Mouse (Mus musculus) cerebellum, adult 2 months (tissue): ENCODE measurements at regions not wholly inside any gene's neighbourhood (a gene's known extent, or its start where the extent isn't known, plus 50 kb on each side); places are given as distances from the start of the nearest gene placed in this dataset.

Experiments used
- CTCF ChIP-seq: fragments of 200-500 bp; IDR thresholded peaks from 2 replicates; pipeline ENCODE4 v1.5.1; 2011; ENCODE audit warnings: low read depth, mild to moderate bottlenecking, control low read depth, low read length, moderate library complexity, borderline replicate concordance; ENCODE audit not compliant: insufficient read depth
- POLR2A ChIP-seq: fragments of 200-500 bp; IDR thresholded peaks from 2 replicates; pipeline ENCODE4 v1.6.1; 2011; ENCODE audit warnings: low read length, control low read depth, borderline replicate concordance; ENCODE audit not compliant: insufficient read depth

DNA sequence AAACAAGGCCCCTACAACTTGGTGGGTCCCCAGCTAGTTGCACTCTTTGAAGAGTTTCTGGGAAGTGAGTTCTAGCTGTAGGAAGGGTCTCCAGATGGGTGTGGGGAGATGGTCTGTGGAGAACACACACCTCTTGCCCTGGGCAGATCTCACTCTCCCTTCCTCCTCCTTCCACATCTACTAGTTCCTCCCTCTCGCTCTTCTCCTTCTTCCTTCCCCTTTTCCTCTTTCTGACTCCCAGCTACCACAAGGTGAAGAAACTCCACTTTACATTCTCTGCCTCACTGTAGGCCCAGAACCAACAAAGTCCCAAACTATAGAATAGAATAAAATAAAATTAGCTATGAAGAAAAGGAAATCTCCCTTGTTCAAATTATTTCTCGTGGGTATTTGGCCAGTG lies 311.0 kb upstream of the Ercc4 start:
- TF ChIP-seq CTCF (no peak), POLR2A (no peak)
